ENCODE assay signal across 8 mouse cellular contexts in genomic region chr7:44819863-44820262, GRCm38 (mm10). TPM values are rescaled to one million over a fixed set of nuclear protein-coding genes. Genes with fewer than 3 reads are reported as not detected.
DNase-seq lines count a peak whose midpoint lies in the region; ATAC-seq and TF ChIP-seq lines count a peak whose summit lies in the region.

No protein-coding gene starts in this region.

- peak; percentile 1 to 5 for DNase-seq in frontal cortex, postnatal 10 days (ENCODE audit: low spot score in 2 of 2)
- peak; percentile 12 for DNase-seq in neural tube, embryonic 10.5 days (ENCODE audit: extremely low spot score, low spot score)
- DNase-seq in forebrain, embryonic 14.5 days (ENCODE audit: low spot score), result no peak
- peak in 1 of 3 experiments; percentile 25 for DNase-seq in liver, embryonic 14.5 days (ENCODE audit: low read depth in 3 of 3, low spot score in 3 of 3)
- DNase-seq in retina, embryonic 14.5 days (ENCODE audit: low spot score), result no peak

- WGBS in neural tube, embryonic 15.5 days, result 79% methylated on average over 5 of the region's 5 CpGs
- 71% methylated on average over 5 of the region's 5 CpGs for WGBS in forebrain, embryonic 14.5 days
- WGBS in liver, embryonic 14.5 days (ENCODE audit: insufficient replicate concordance), result 36% methylated on average over 5 of the region's 5 CpGs

- no peaks in the 10 kb centered on the region for H3K9me3 ChIP-seq in neural tube, embryonic 15.5 days (replicated peaks)
- H3K9me3 ChIP-seq in forebrain, embryonic 14.5 days (replicated peaks; ENCODE audit: control insufficient read depth, low read length), result no peaks in the 10 kb centered on the region
- H3K9me3 ChIP-seq in liver, embryonic 14.5 days (ENCODE audit: control insufficient read depth, low read length), result no peaks in the 10 kb centered on the region

- no peak for TF ChIP-seq CTCF in liver, embryonic 14.5 days (IDR thresholded peaks at IDR 0.05; ENCODE audit: low read depth)

- no peak overlapping the region for H3K27ac ChIP-seq in neural tube, embryonic 15.5 days (replicated peaks)
- no peak overlapping the region for H3K27ac ChIP-seq in forebrain, embryonic 14.5 days (ENCODE audit: low read depth, low read length)
- peak overlapping the region; percentile 36 for H3K27ac ChIP-seq in liver, embryonic 14.5 days

- H3K4me3 ChIP-seq in neural tube, embryonic 15.5 days (replicated peaks), result no peak overlapping the region
- H3K4me3 ChIP-seq in forebrain, embryonic 14.5 days (ENCODE audit: low read depth, low read length), result no peak overlapping the region
- H3K4me3 ChIP-seq in liver, embryonic 14.5 days (ENCODE audit: insufficient read depth in 1 of 2, low read depth in 2 of 2, low read length in 2 of 2), result no peak overlapping the region

- H3K27me3 ChIP-seq in neural tube, embryonic 15.5 days (replicated peaks), result no peaks in the 10 kb centered on the region
- no peaks in the 10 kb centered on the region for H3K27me3 ChIP-seq in forebrain, embryonic 14.5 days (replicated peaks; ENCODE audit: control insufficient read depth, insufficient read depth, low read length)
- H3K27me3 ChIP-seq in liver, embryonic 14.5 days (ENCODE audit: control insufficient read depth, insufficient read depth, low read length), result no peaks in the 10 kb centered on the region

- TF ChIP-seq EP300 in liver, embryonic 14.5 days (IDR thresholded peaks at IDR 0.05; ENCODE audit: low read depth), result no peak

- no peaks in the 10 kb centered on the region for H3K36me3 ChIP-seq in neural tube, embryonic 15.5 days
- 0 out of 2 replicates have a peak, but pooled peaks cover 4% of the 10 kb centered on the region for H3K36me3 ChIP-seq in forebrain, embryonic 14.5 days (ENCODE audit: control insufficient read depth, insufficient read depth, low read length)
- H3K36me3 ChIP-seq in liver, embryonic 14.5 days (replicated peaks; ENCODE audit: control insufficient read depth, insufficient read depth, low read depth), result peaks cover 8% of the 10 kb centered on the region; the same call in 1 of the 2 replicates

- H3K4me2 ChIP-seq in neural tube, embryonic 15.5 days, result no peak overlapping the region
- H3K4me2 ChIP-seq in forebrain, embryonic 14.5 days (ENCODE audit: low read length), result peak overlapping the region; percentile 87
- H3K4me2 ChIP-seq in liver, embryonic 14.5 days (ENCODE audit: low read depth), result peak overlapping the region; percentile 84

- H3K9ac ChIP-seq in neural tube, embryonic 15.5 days (replicated peaks), result no peak overlapping the region
- no peak overlapping the region for H3K9ac ChIP-seq in forebrain, embryonic 14.5 days (ENCODE audit: low read length)
- peak overlapping the region; percentile 23; the same call in 1 of the 2 replicates for H3K9ac ChIP-seq in liver, embryonic 14.5 days (replicated peaks)

- no peak for ATAC-seq in frontal cortex, adult (ENCODE audit: low TSS enrichment)
- ATAC-seq in neural tube, embryonic 15.5 days (ENCODE audit: low FRiP score), result no peak
- no peak for ATAC-seq in forebrain, embryonic 14.5 days
- ATAC-seq in liver, embryonic 14.5 days (ENCODE audit: insufficient read depth), result no peak
- ATAC-seq in CD4-positive, CD25-positive, alpha-beta regulatory T cell, adult 4 months, result no peak

- H3K4me1 ChIP-seq in neural tube, embryonic 15.5 days, result peaks cover 63% of the 10 kb centered on the region
- peaks cover 31% of the 10 kb centered on the region for H3K4me1 ChIP-seq in forebrain, embryonic 14.5 days (ENCODE audit: control insufficient read depth, insufficient read depth, low read length)
- peaks cover 45 to 67% of the 10 kb centered on the region in 2 experiments for H3K4me1 ChIP-seq in liver, embryonic 14.5 days (replicated peaks; ENCODE audit: control insufficient read depth in 2 of 2, insufficient read depth in 2 of 2, low read length in 1 of 2)

RNA-seq across cellular contexts. Expression of gene Atf5, which starts 3.4 kb away (rescaled TPM):
- 3.6 and 4.1 TPM in 2 replicates for polyA plus RNA-seq in neural tube, embryonic 15.5 days (2015; fragmentation: Nextera tagmentation; extraction: Ambion mirVana)
- 4.2 and 4.7 TPM in 2 replicates for polyA plus RNA-seq in forebrain, embryonic 14.5 days (2014; fragmentation: Nextera tagmentation; extraction: Ambion mirVana)
- 33.8 and 36.4 TPM in 2 replicates for polyA plus RNA-seq in liver, embryonic 14.5 days (2012; rRNA removed)
- 2.5 TPM in 2 replicates for polyA plus RNA-seq in liver, embryonic 14.5 days (2014; fragmentation: Nextera tagmentation; extraction: Ambion mirVana)
- polyA plus RNA-seq in CD4-positive, CD25-positive, alpha-beta regulatory T cell, adult 4 months (2017; shearing (Covaris generic)), result under 1 TPM; 0.19 to 0.35 TPM

RNA-seq across cellular contexts. Expression of gene Il4i1, which starts 3.7 kb away (rescaled TPM):
- 0.78 and 4.7 TPM in 2 replicates for polyA plus RNA-seq in neural tube, embryonic 15.5 days (2015; fragmentation: Nextera tagmentation; extraction: Ambion mirVana)
- 1.0 and 1.2 TPM in 2 replicates for polyA plus RNA-seq in forebrain, embryonic 14.5 days (2014; fragmentation: Nextera tagmentation; extraction: Ambion mirVana)
- 0.36 and 0.40 TPM in 2 replicates for polyA plus RNA-seq in liver, embryonic 14.5 days (2012; rRNA removed)
- 0.22 and 0.52 TPM in 2 replicates for polyA plus RNA-seq in liver, embryonic 14.5 days (2014; fragmentation: Nextera tagmentation; extraction: Ambion mirVana)
- polyA plus RNA-seq in CD4-positive, CD25-positive, alpha-beta regulatory T cell, adult 4 months (2017; shearing (Covaris generic)), result 1 to 10 TPM; 1.9 to 3.6 TPM

RNA-seq across cellular contexts. Expression of gene Nup62, which starts 4.0 kb away (rescaled TPM):
- polyA plus RNA-seq in neural tube, embryonic 15.5 days (2015; fragmentation: Nextera tagmentation; extraction: Ambion mirVana), result 40.7 and 58.0 TPM in 2 replicates
- 40.4 and 43.6 TPM in 2 replicates for polyA plus RNA-seq in forebrain, embryonic 14.5 days (2014; fragmentation: Nextera tagmentation; extraction: Ambion mirVana)
- polyA plus RNA-seq in liver, embryonic 14.5 days (2012; rRNA removed), result 44.8 and 50.2 TPM in 2 replicates
- polyA plus RNA-seq in liver, embryonic 14.5 days (2014; fragmentation: Nextera tagmentation; extraction: Ambion mirVana), result 31.5 and 32.8 TPM in 2 replicates
- 10 to 100 TPM; 27.3 to 57.8 TPM for polyA plus RNA-seq in CD4-positive, CD25-positive, alpha-beta regulatory T cell, adult 4 months (2017; shearing (Covaris generic))

RNA-seq across cellular contexts. Expression of gene Akt1s1, which starts 28.9 kb away (rescaled TPM):
- polyA plus RNA-seq in neural tube, embryonic 15.5 days (2015; fragmentation: Nextera tagmentation; extraction: Ambion mirVana), result 89.9 and 92.0 TPM in 2 replicates
- polyA plus RNA-seq in forebrain, embryonic 14.5 days (2014; fragmentation: Nextera tagmentation; extraction: Ambion mirVana), result 70.4 and 75.4 TPM in 2 replicates
- 25.8 and 36.4 TPM in 2 replicates for polyA plus RNA-seq in liver, embryonic 14.5 days (2012; rRNA removed)
- 10.0 and 10.6 TPM in 2 replicates for polyA plus RNA-seq in liver, embryonic 14.5 days (2014; fragmentation: Nextera tagmentation; extraction: Ambion mirVana)
- polyA plus RNA-seq in CD4-positive, CD25-positive, alpha-beta regulatory T cell, adult 4 months (2017; shearing (Covaris generic)), result 1 to 10 TPM; 1.2 to 3.1 TPM

RNA-seq across cellular contexts. Expression of gene Tbc1d17, which starts 29.0 kb away (rescaled TPM):
- polyA plus RNA-seq in neural tube, embryonic 15.5 days (2015; fragmentation: Nextera tagmentation; extraction: Ambion mirVana), result 105 and 110 TPM in 2 replicates
- polyA plus RNA-seq in forebrain, embryonic 14.5 days (2014; fragmentation: Nextera tagmentation; extraction: Ambion mirVana), result 79.6 and 105 TPM in 2 replicates
- 12.9 and 16.2 TPM in 2 replicates for polyA plus RNA-seq in liver, embryonic 14.5 days (2012; rRNA removed)
- polyA plus RNA-seq in liver, embryonic 14.5 days (2014; fragmentation: Nextera tagmentation; extraction: Ambion mirVana), result 18.3 and 20.2 TPM in 2 replicates
- polyA plus RNA-seq in CD4-positive, CD25-positive, alpha-beta regulatory T cell, adult 4 months (2017; shearing (Covaris generic)), result 10 to 100 TPM; 64.8 to 85.3 TPM

Comparison
In these comparisons a context has a peak if more than half of its experiments do, and no peak if none do; other contexts are left out.
1. DNase-seq: peak in frontal cortex, postnatal 10 days (2 of 2) and neural tube, embryonic 10.5 days (single experiment); none in forebrain, embryonic 14.5 days (single experiment) and retina, embryonic 14.5 days (single experiment).